Mouse (Mus musculus) forebrain, embryonic 16.5 days (tissue): ENCODE results near the gene Fam199x. TPM values are rescaled to one million over a fixed set of nuclear protein-coding genes. Genes with fewer than 3 reads are reported as not detected.

Experiments
- ATAC-seq: fragments of 200-750 bp; cut with Nextera tagmentation; 2 replicates; pipeline ENCODE4 v1.8.0; 2017; ENCODE audit warnings: mild to moderate bottlenecking, moderate library complexity
- H3K27ac ChIP-seq: fragments of 300-500 bp; sonication (generic); 2 replicates; pipeline ENCODE4 v1.5.1; 2014; ENCODE audit warnings: low read length, control low read depth
- H3K27me3 ChIP-seq: fragments of 300-500 bp; sonication (generic); replicated peaks from 2 replicates; pipeline ENCODE4 v1.6.1; 2014; ENCODE audit warnings: low read length; ENCODE audit not compliant: control insufficient read depth, insufficient read depth
- H3K36me3 ChIP-seq: fragments of 300-500 bp; sonication (generic); 2 replicates; pipeline ENCODE4 v1.6.1; 2014; ENCODE audit not compliant: control insufficient read depth, insufficient read depth
- H3K4me1 ChIP-seq: fragments of 300-500 bp; sonication (generic); replicated peaks from 2 replicates; pipeline ENCODE4 v1.6.1; 2014; ENCODE audit warnings: low read length; ENCODE audit not compliant: control insufficient read depth, insufficient read depth
- H3K4me2 ChIP-seq: fragments of 300-500 bp; sonication (generic); 2 replicates; pipeline ENCODE4 v1.6.1; 2014; ENCODE audit warnings: mild to moderate bottlenecking, low read length, control low read depth
- H3K4me3 ChIP-seq: fragments of 300-500 bp; sonication (generic); replicated peaks from 2 replicates; pipeline ENCODE4 v1.5.1; 2014; ENCODE audit warnings: mild to moderate bottlenecking, low read length, control low read depth
- H3K9ac ChIP-seq: fragments of 300-500 bp; sonication (generic); replicated peaks from 2 replicates; pipeline ENCODE4 v1.6.1; 2014; ENCODE audit warnings: low read depth, low read length, control low read depth
- H3K9me3 ChIP-seq: fragments of 300-500 bp; sonication (generic); 2 replicates; pipeline ENCODE4 v1.6.1; 2016; ENCODE audit warnings: low read length; ENCODE audit not compliant: control insufficient read depth
- WGBS: fragments of 180-500 bp; shearing (Covaris S2); extraction: QIAGEN DNeasy Blood & Tissue Kit; methylation state at CpG from one replicate; pipeline ENCODE4 v1.1.7; 2014; 5-methylcytosine and 5-hydroxymethylcytosine counted together
- polyA plus RNA-seq: library from polyadenylated mRNA; unstranded; fragments of >200 nt; fragmentation: Nextera tagmentation; extraction: Ambion mirVana; gene quantifications from 2 replicates; pipeline ENCODE4 v1.2.1, GENCODE M21; 2015

Fam199x gene
- polyA plus RNA-seq, result 7.1 and 7.3 TPM in 2 replicates

- Histone ChIP-seq H3K36me3 (no peaks in the 10 kb centered on the region), H3K4me3 (peak within 1 kb of the TSS; percentile 73), H3K27me3 (no peaks in the 10 kb centered on the region), H3K4me2 (peak within 1 kb of the TSS; percentile 67), H3K27ac (no peak within 1 kb of the TSS), H3K9ac (peak within 1 kb of the TSS; percentile 74), H3K4me1 (no peaks in the 10 kb centered on the region; the same call in 1 of the 2 replicates), H3K9me3 (no peaks in the 10 kb centered on the region)
- 16% methylated on average over 36 of the region's 62 CpGs for WGBS
- ATAC-seq, result peak; percentile 96
Measured at GRCm38 (mm10) chrX:137049425-137050225, at the start of gene Fam199x. TSS of gene Fam199x (plus strand) at chrX:137049594.

- H3K27me3 ChIP-seq, result no peaks in the 10 kb centered on the region
- H3K9me3 ChIP-seq, result no peaks in the 10 kb centered on the region
- H3K9ac ChIP-seq, result no peak overlapping the region
- 56% methylated on average over 6 of the region's 6 CpGs for WGBS
- no peak overlapping the region for H3K4me2 ChIP-seq
- H3K36me3 ChIP-seq, result no peaks in the 10 kb centered on the region
- H3K27ac ChIP-seq, result no peak overlapping the region
- peak; percentile 77; the same call in 1 of the 2 replicates for ATAC-seq
- H3K4me3 ChIP-seq, result no peak overlapping the region
- H3K4me1 ChIP-seq, result no peaks in the 10 kb centered on the region
Measured at GRCm38 (mm10) chrX:137015099-137015709, 34.2 kb upstream of the Fam199x start.

GRCm38 (mm10) chrX:137017668-137018067 is 31.7 kb upstream of the Fam199x start:
- no peaks in the 10 kb centered on the region for H3K9me3 ChIP-seq
- 79% methylated on average over 1 of the region's 1 CpGs for WGBS
- H3K4me2 ChIP-seq, result no peak overlapping the region
- no peak overlapping the region for H3K4me3 ChIP-seq
- no peaks in the 10 kb centered on the region for H3K36me3 ChIP-seq
- no peaks in the 10 kb centered on the region for H3K4me1 ChIP-seq
- H3K27me3 ChIP-seq, result no peaks in the 10 kb centered on the region
- no peak overlapping the region for H3K9ac ChIP-seq
- no peak overlapping the region for H3K27ac ChIP-seq
- ATAC-seq, result no peak

GRCm38 (mm10) chrX:137019310-137019709 is 30.1 kb upstream of the Fam199x start:
- 33% methylated on average over 1 of the region's 1 CpGs for WGBS

GRCm38 (mm10) chrX:137030916-137031315 is 18.5 kb upstream of the Fam199x start:
- no peak for ATAC-seq
- Histone ChIP-seq H3K4me2 (no peak overlapping the region), H3K9ac (no peak overlapping the region), H3K27ac (no peak overlapping the region), H3K9me3 (no peaks in the 10 kb centered on the region), H3K27me3 (no peaks in the 10 kb centered on the region), H3K4me3 (no peak overlapping the region), H3K36me3 (no peaks in the 10 kb centered on the region), H3K4me1 (no peaks in the 10 kb centered on the region)
- WGBS, result 94% methylated on average over 8 of the region's 8 CpGs

More at GRCm38 (mm10) chrX:137019310-137019709, 30.1 kb upstream of the Fam199x start:
- H3K27me3 ChIP-seq, result no peaks in the 10 kb centered on the region
- no peak overlapping the region for H3K4me2 ChIP-seq
- no peaks in the 10 kb centered on the region for H3K4me1 ChIP-seq
- no peak overlapping the region for H3K4me3 ChIP-seq
- H3K9ac ChIP-seq, result no peak overlapping the region
- no peaks in the 10 kb centered on the region for H3K9me3 ChIP-seq
- no peaks in the 10 kb centered on the region for H3K36me3 ChIP-seq
- no peak overlapping the region for H3K27ac ChIP-seq
- ATAC-seq, result peak; percentile 59

- 93% methylated on average over 5 of the region's 5 CpGs for WGBS
- Histone ChIP-seq H3K9me3 (no peaks in the 10 kb centered on the region), H3K4me2 (no peak overlapping the region), H3K4me3 (no peak overlapping the region), H3K27me3 (no peaks in the 10 kb centered on the region), H3K9ac (no peak overlapping the region), H3K27ac (no peak overlapping the region), H3K36me3 (no peaks in the 10 kb centered on the region), H3K4me1 (peaks cover under 1% of the 10 kb centered on the region)
- ATAC-seq, result no peak
Measured at GRCm38 (mm10) chrX:137031726-137032125, 17.7 kb upstream of the Fam199x start.

GRCm38 (mm10) chrX:137034322-137034721 is 15.1 kb upstream of the Fam199x start:
- WGBS, result 83% methylated on average over 4 of the region's 4 CpGs
- Histone ChIP-seq H3K36me3 (no peaks in the 10 kb centered on the region), H3K9me3 (no peaks in the 10 kb centered on the region), H3K4me2 (no peak overlapping the region), H3K27me3 (no peaks in the 10 kb centered on the region), H3K4me3 (no peak overlapping the region), H3K27ac (no peak overlapping the region), H3K9ac (no peak overlapping the region), H3K4me1 (peaks cover 6% of the 10 kb centered on the region)
- no peak for ATAC-seq

GRCm38 (mm10) chrX:137037470-137037999 is 11.9 kb upstream of the Fam199x start:
- H3K9me3 ChIP-seq, result no peaks in the 10 kb centered on the region
- H3K4me3 ChIP-seq, result peak overlapping the region; percentile 49
- H3K27me3 ChIP-seq, result no peaks in the 10 kb centered on the region
- peak overlapping the region; percentile 84 for H3K27ac ChIP-seq
- peak; percentile 18 for ATAC-seq
- 14% methylated on average over 12 of the region's 12 CpGs for WGBS
- peak overlapping the region; percentile 66 for H3K9ac ChIP-seq
- peak overlapping the region; percentile 70 for H3K4me2 ChIP-seq
- no peaks in the 10 kb centered on the region for H3K36me3 ChIP-seq
- peaks cover 6% of the 10 kb centered on the region for H3K4me1 ChIP-seq

- Histone ChIP-seq H3K4me1 (peaks cover 6% of the 10 kb centered on the region), H3K4me3 (peak within 1 kb of the TSS; percentile 49), H3K27me3 (no peaks in the 10 kb centered on the region), H3K9me3 (no peaks in the 10 kb centered on the region), H3K27ac (peak within 1 kb of the TSS; percentile 84), H3K9ac (peak within 1 kb of the TSS; percentile 66), H3K36me3 (no peaks in the 10 kb centered on the region), H3K4me2 (peak within 1 kb of the TSS; percentile 70)
- peak; percentile 96 for ATAC-seq
- WGBS, result 14% methylated on average over 31 of the region's 31 CpGs
Measured at GRCm38 (mm10) chrX:137038000-137038483, 11.4 kb upstream of the Fam199x start, which contains the start of gene Slc25a53. TSS of gene Slc25a53 (minus strand) at chrX:137038302.
